Mouse (Mus musculus): Measurements from ENCODE around the gene Fut8. TPM values are rescaled to one million over a fixed set of nuclear protein-coding genes. Genes with fewer than 3 reads are reported as not detected.

Fut8 gene
- polyA plus RNA-seq, 1 experiment from 2014 or later = 28.0 TPM

DNA sequence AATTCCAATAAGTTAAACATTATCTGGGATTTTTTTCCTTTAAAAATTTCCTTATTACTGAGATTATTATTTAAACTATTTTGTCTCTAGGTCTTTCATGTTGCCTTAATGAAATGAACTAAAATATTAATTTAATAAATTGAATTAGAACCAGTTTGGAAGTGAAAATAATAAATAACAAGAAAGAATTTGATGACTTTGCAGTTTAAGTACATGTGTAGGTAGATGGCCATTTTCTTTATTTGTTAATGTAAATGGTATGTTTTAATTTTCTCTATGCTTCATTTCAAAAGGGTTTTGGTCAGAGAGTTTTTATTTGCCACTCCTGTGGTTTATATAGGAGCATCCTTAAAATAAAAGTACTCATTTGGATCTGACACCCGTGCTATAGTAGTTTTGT is 177.8 kb downstream of the Fut8 start:
- Histone ChIP-seq H3K9me3 (no peaks in the 10 kb centered on the region), H3K27me3 (no peaks in the 10 kb centered on the region), H3K4me1 (no peaks in the 10 kb centered on the region), H3K4me3 (no peak overlapping the region), H3K4me2 (replicated peaks) (no peak overlapping the region), H3K27ac (no peak overlapping the region), H3K9ac (no peak overlapping the region), H3K36me3 (0 out of 2 replicates have a peak, but pooled peaks cover 5% of the 10 kb centered on the region)
- WGBS = 90% methylated on average over 1 of the region's 1 CpGs
- ATAC-seq (ENCODE audit: low FRiP score, low read depth) = no peak

DNA sequence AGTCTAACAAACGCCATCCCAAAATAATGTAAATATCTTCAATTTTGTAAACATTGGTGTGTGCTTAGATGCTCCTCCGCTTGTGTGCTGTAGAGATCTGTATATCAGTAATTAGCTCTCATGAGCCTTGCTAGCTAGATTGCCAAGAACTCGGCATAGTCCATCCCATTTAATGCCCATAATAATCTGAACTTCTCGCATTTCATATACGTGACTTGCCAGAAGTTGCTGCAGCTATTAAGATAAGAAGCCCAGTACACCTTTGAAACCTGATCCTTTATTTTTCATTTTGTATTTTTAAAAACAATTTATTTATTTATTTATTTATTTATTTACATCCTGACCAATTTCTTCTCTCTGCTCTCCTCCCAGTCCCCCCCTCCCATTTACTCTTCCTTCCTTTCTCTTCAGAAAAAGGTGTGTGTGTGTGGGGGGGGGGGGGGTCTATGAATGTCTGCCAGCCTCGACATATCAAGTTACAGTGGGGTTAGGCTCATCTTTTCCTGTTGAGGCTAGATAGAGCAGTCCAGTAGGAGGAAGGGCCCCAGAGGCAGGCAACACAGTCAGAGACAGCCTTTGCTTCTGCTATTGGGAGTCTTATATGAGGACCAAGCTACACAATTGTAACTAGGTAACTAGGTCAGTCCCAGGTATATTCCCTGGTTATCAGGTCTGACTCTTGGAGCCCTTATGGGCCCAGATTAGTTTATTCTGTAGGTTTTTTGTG is 183.9 kb downstream of the Fut8 start:
- no peak overlapping the region for H3K9ac ChIP-seq
- no peak overlapping the region for H3K4me2 ChIP-seq (replicated peaks)
- no peaks in the 10 kb centered on the region for H3K9me3 ChIP-seq
- no peak overlapping the region for H3K4me3 ChIP-seq
- H3K27ac ChIP-seq = no peak overlapping the region
- ATAC-seq (ENCODE audit: low FRiP score, low read depth) = no peak
- no peaks in the 10 kb centered on the region for H3K36me3 ChIP-seq
- 82% methylated on average over 6 of the region's 6 CpGs for WGBS
- no peaks in the 10 kb centered on the region for H3K4me1 ChIP-seq
- no peaks in the 10 kb centered on the region for H3K27me3 ChIP-seq

DNA sequence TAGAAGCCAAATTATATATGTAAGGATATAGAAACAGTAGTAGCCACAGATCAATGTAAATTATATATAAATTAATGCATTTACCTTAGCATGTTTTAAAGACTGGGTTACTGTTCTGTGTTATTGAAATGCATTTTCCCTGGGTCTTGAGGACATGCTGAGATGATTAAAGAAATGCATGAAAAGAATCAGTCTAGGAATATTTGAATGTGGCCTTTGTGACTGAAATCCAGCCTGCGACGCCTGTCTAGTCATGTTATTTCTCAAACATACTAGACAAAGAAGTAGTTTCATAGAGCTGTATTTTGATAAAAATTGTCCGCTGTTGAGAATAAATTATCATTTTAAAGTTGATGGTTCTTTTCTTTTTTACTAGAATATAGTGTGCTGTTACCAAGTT is 188.2 kb downstream of the Fut8 start:
- WGBS = 89% methylated on average over 3 of the region's 3 CpGs
- no peaks in the 10 kb centered on the region for H3K9me3 ChIP-seq
- H3K4me3 ChIP-seq = no peak overlapping the region
- no peak for ATAC-seq (ENCODE audit: low FRiP score, low read depth)
- no peak overlapping the region for H3K9ac ChIP-seq
- H3K27me3 ChIP-seq = no peaks in the 10 kb centered on the region
- H3K27ac ChIP-seq = no peak overlapping the region
- no peaks in the 10 kb centered on the region for H3K36me3 ChIP-seq
- H3K4me2 ChIP-seq (replicated peaks) = no peak overlapping the region
- H3K4me1 ChIP-seq = no peaks in the 10 kb centered on the region

DNA sequence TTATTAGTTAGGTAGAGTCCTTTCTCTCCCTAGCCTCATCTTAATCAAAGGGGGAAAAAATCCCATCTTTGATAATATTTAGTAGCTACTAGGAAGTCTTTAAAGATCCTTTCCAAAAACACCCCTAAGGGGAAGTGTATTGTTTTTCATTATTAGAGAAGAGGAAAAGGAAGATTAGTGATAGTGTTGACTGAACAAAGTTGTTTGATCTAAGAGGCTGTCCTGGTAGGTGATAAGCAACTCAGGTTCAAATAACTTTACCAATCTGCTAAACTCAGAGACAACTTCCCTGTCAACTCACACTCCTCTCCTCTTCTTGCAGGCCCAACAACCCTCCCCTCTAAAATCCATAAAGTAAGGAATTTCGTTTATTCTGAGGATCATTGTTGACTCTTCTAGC is 190.2 kb downstream of the Fut8 start:
- no peak overlapping the region for H3K27ac ChIP-seq
- no peak for ATAC-seq (ENCODE audit: low FRiP score, low read depth)
- 62% methylated on average over 1 of the region's 1 CpGs for WGBS

DNA sequence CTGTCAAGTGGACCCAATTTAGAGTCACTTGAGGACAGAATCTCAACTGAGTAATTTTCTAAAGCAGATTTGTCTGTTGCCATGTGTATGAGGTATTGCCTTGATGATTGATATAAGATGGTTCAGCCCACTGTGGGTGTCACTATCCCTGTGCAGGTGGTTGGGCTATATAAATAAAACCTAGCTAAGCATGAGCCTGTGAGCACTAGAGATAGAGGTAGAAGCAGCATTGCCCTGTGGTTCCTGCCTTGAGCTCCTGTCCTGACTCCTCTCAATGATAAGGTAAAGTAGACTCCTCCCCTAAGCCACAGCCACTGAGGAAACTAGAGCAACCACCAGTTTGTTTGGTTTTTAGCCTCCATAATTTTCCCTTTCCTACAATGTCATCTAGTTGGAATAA is 191.5 kb downstream of the Fut8 start:
- H3K4me1 ChIP-seq = no peaks in the 10 kb centered on the region
- no peak for ATAC-seq (ENCODE audit: low FRiP score, low read depth)
- no peak overlapping the region for H3K9ac ChIP-seq
- no peaks in the 10 kb centered on the region for H3K27me3 ChIP-seq
- H3K9me3 ChIP-seq = no peaks in the 10 kb centered on the region
- H3K4me2 ChIP-seq (replicated peaks) = no peak overlapping the region
- no peak overlapping the region for H3K4me3 ChIP-seq
- no peak overlapping the region for H3K27ac ChIP-seq
- no peaks in the 10 kb centered on the region for H3K36me3 ChIP-seq

More for the DNA sequence above, 190.2 kb downstream of the Fut8 start:
- Histone ChIP-seq H3K36me3 (no peaks in the 10 kb centered on the region), H3K27me3 (no peaks in the 10 kb centered on the region), H3K9me3 (no peaks in the 10 kb centered on the region), H3K4me2 (replicated peaks) (no peak overlapping the region), H3K4me3 (no peak overlapping the region), H3K9ac (no peak overlapping the region), H3K4me1 (no peaks in the 10 kb centered on the region)

DNA sequence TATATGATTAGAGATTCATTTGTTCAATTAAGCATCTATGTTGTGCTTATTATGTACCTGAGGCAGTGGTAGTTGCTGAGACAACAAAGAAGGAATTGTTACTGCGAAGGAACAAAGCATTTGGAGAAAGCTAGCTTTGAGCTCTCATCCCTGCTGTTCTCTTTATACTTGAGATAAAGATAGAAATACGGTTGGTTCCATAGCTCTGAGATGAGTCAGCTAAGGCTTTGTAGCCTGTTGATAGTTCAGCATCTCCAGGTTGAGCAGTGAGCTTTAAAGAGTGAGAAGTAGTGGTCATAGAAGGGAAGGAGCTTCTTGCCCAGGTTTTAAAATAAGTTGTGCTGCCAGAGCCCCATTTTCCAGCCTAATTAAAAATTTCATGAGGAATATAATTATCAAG is 198.8 kb downstream of the Fut8 start:
- no peak overlapping the region for H3K27ac ChIP-seq
- H3K4me2 ChIP-seq (replicated peaks) = no peak overlapping the region
- H3K4me3 ChIP-seq = no peak overlapping the region
- no peaks in the 10 kb centered on the region for H3K36me3 ChIP-seq
- no peak for ATAC-seq (ENCODE audit: low FRiP score, low read depth)
- H3K9me3 ChIP-seq = no peaks in the 10 kb centered on the region
- no peaks in the 10 kb centered on the region for H3K27me3 ChIP-seq
- no peak overlapping the region for H3K9ac ChIP-seq
- 89% methylated on average over 2 of the region's 2 CpGs for WGBS
- no peaks in the 10 kb centered on the region for H3K4me1 ChIP-seq

DNA sequence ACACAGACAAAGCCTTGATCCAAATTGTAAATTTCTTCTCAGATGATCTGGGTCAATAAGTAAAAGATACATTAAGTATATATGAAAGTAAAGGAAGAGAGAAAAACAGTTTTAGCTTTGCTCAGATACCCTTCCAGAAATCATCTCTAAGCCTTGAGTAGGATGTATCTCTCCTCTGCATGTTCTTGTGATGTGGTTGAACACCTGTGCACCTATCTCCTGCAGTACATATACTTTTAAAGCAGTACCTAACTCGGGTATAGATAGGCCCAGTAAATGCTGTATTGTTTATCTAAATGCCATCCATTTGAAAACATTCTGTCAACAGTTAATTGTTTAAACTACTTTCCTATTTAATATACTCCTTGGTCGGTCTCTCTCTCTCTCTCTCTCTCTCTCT is 212.9 kb downstream of the Fut8 start:
- H3K4me1 ChIP-seq = no peaks in the 10 kb centered on the region
- no peaks in the 10 kb centered on the region for H3K9me3 ChIP-seq
- H3K9ac ChIP-seq = no peak overlapping the region
- H3K36me3 ChIP-seq = no peaks in the 10 kb centered on the region
- no peak overlapping the region for H3K4me2 ChIP-seq (replicated peaks)
- no peak for ATAC-seq (ENCODE audit: low FRiP score, low read depth)
- WGBS = 89% methylated on average over 2 of the region's 2 CpGs
- H3K27me3 ChIP-seq = no peaks in the 10 kb centered on the region
- no peak overlapping the region for H3K27ac ChIP-seq
- no peak overlapping the region for H3K4me3 ChIP-seq

DNA sequence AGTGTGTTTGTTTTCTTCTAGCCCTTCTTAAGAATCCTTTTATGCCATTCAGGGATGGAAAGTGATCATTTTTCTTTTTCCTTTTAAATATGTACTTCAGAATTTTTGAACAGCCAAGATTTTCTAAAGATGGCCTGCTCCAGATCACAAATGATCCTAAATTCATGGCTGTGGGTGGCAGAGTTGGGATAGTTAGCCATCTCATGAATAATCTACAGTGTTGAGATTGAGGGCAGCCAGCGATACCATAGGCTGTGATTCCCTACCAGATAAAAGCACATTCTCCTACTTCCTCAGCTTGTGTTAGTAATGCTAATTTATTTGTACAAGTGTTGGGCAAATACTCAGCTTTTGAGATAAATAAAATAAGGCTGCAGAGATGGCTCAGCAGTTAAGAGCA is 228.3 kb downstream of the Fut8 start:
- H3K36me3 ChIP-seq = no peaks in the 10 kb centered on the region

DNA sequence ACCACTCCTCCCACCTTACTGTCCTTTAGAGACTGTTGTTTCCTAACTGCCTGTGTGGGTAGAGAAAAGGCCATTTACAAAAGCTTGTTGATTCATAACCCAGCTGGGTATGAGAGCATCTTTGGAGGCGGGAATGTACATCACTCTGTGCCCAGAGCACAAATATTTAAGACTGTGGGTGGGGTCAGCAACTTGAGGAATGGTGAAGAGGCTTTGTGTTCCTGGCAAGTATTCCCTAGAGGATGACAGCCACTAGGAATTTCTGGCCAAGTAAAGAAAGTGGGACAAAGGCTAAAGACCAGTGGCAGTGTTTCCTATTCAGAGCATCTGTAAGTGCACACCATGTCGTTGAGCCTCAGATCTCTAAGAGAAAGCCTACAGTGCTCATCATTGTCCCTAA is 242.0 kb downstream of the Fut8 start:
- no peak for ATAC-seq (ENCODE audit: low FRiP score, low read depth)
- H3K9me3 ChIP-seq = no peaks in the 10 kb centered on the region

More for the DNA sequence above, 228.3 kb downstream of the Fut8 start:
- H3K9ac ChIP-seq = no peak overlapping the region
- H3K4me2 ChIP-seq (replicated peaks) = no peak overlapping the region
- 98% methylated on average over 1 of the region's 1 CpGs for WGBS
- no peaks in the 10 kb centered on the region for H3K27me3 ChIP-seq
- H3K4me3 ChIP-seq = no peak overlapping the region
- no peaks in the 10 kb centered on the region for H3K9me3 ChIP-seq
- H3K4me1 ChIP-seq = no peaks in the 10 kb centered on the region
- no peak overlapping the region for H3K27ac ChIP-seq
- ATAC-seq (ENCODE audit: low FRiP score, low read depth) = no peak

DNA sequence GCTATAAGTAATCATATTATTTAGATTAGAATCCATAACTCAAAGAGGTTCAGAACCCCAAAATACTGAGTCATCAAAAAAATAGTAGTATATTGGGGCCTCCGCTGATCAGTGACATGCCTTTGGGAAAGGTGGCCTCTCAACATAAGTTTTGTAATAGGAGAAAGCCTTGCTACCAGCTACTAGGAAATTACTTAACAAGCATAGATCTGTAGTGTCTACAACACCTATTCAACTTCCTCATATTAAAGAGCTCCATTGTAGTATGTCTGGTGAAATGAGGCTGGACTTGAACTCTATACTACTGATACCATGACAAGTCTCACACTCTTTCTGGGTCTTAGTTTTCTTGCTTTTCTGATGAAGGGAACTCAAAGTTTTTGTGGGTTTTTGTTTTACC is 243.2 kb downstream of the Fut8 start:
- Histone ChIP-seq H3K4me3 (no peak overlapping the region), H3K36me3 (no peaks in the 10 kb centered on the region), H3K27ac (no peak overlapping the region), H3K4me2 (replicated peaks) (no peak overlapping the region), H3K4me1 (no peaks in the 10 kb centered on the region), H3K9me3 (no peaks in the 10 kb centered on the region), H3K9ac (no peak overlapping the region), H3K27me3 (no peaks in the 10 kb centered on the region)
- no peak for ATAC-seq (ENCODE audit: low FRiP score, low read depth)
- 95% methylated on average over 1 of the region's 1 CpGs for WGBS

More for the DNA sequence above, 242.0 kb downstream of the Fut8 start:
- 85% methylated on average over 2 of the region's 2 CpGs for WGBS
- H3K36me3 ChIP-seq = no peaks in the 10 kb centered on the region; the same call in 1 of the 2 replicates
- H3K4me2 ChIP-seq (replicated peaks) = no peak overlapping the region
- H3K4me3 ChIP-seq = no peak overlapping the region
- no peaks in the 10 kb centered on the region for H3K27me3 ChIP-seq
- no peak overlapping the region for H3K9ac ChIP-seq
- H3K4me1 ChIP-seq = no peaks in the 10 kb centered on the region
- no peak overlapping the region for H3K27ac ChIP-seq

DNA sequence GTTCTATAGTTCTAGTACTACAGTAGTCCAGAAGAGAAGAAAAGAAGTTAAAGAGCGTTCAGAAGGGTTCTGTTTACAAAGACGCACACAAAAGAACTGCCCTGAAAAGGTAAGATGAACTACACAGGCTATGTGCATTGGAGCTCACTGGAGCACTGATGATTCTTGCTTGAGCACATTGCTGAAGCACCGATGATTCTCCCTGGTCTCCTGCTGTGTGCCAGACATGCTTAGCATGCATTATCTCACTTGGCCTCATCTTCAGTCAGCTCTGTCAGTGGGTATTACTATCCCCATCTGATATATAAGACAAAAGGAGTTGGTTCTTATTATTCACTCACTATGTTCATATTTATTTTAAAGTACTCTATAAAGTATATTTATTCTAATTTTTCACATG is 243.9 kb downstream of the Fut8 start:
- Histone ChIP-seq H3K4me1 (no peaks in the 10 kb centered on the region), H3K9me3 (no peaks in the 10 kb centered on the region), H3K4me3 (no peak overlapping the region), H3K27ac (no peak overlapping the region), H3K9ac (no peak overlapping the region), H3K4me2 (replicated peaks) (no peak overlapping the region), H3K27me3 (no peaks in the 10 kb centered on the region), H3K36me3 (no peaks in the 10 kb centered on the region)
- 88% methylated on average over 3 of the region's 3 CpGs for WGBS
- no peak for ATAC-seq (ENCODE audit: low FRiP score, low read depth)

DNA sequence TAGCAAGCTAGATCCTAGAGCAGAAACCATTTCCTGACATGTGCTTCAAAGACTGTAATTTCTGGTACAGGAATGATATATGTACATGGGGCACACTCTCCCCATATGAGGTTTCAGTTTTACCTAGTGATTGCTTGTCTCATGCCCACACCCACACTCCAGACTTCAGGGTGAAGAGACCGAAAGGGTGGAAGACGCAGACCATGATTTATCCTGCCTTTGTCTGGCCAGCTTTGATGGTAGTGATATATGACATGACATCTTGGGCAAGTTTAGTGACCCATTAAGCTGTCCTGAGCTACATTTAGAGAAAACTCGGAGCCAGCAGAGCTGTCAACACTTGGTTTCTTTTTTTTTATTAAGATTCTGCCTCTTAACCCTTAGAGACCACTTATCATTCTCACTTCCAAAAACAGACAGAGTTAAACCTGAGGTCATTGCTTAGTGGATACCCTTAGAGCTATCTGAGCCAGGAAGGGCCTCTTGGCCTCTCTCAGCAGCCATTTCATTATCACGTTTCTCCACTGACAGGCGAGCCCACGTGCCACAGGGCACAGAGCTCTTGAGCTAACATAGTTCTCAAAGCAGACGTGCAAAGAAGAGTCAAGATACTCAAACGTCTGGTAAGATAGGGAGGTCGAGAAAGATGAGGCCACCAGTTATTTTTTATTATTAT is 245.4 kb downstream of the Fut8 start:
- no peak overlapping the region for H3K9ac ChIP-seq
- no peak overlapping the region for H3K4me2 ChIP-seq (replicated peaks)
- no peaks in the 10 kb centered on the region for H3K4me1 ChIP-seq
- H3K36me3 ChIP-seq = no peaks in the 10 kb centered on the region
- 0 out of 2 replicates have a peak, but pooled peaks cover 4% of the 10 kb centered on the region for H3K9me3 ChIP-seq
- H3K4me3 ChIP-seq = no peak overlapping the region
- no peaks in the 10 kb centered on the region for H3K27me3 ChIP-seq
- ATAC-seq (ENCODE audit: low FRiP score, low read depth) = no peak
- H3K27ac ChIP-seq = no peak overlapping the region
- 18% methylated on average over 9 of the region's 9 CpGs for WGBS

DNA sequence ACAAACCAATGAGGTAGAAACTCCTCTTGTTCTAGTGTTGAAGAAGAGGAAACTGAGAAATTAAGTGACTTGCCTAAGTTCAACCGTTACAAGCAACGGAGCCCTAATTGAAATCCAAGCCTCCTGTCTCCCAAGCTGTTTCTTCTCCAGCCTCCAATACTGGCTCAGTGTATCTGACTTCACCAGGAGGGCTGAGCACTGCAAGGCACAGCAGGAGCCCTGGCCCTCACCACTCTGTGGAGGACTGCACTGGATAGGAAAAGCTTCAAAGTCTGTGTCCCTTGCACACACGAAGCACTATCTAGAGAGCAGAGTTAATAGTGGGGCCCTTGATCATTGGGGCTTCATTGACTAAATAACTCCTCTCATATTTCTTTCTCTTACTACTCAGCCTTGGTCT is 246.8 kb downstream of the Fut8 start:
- Histone ChIP-seq H3K27me3 (no peaks in the 10 kb centered on the region), H3K4me3 (no peak overlapping the region), H3K4me1 (no peaks in the 10 kb centered on the region), H3K9me3 (0 out of 2 replicates have a peak, but pooled peaks cover 4% of the 10 kb centered on the region), H3K27ac (no peak overlapping the region), H3K9ac (no peak overlapping the region), H3K4me2 (replicated peaks) (no peak overlapping the region), H3K36me3 (no peaks in the 10 kb centered on the region)
- no peak for ATAC-seq (ENCODE audit: low FRiP score, low read depth)
- WGBS = 72% methylated on average over 3 of the region's 3 CpGs
